Mouse (Mus musculus): ENCODE measurements around the gene Fat1.

DNA sequence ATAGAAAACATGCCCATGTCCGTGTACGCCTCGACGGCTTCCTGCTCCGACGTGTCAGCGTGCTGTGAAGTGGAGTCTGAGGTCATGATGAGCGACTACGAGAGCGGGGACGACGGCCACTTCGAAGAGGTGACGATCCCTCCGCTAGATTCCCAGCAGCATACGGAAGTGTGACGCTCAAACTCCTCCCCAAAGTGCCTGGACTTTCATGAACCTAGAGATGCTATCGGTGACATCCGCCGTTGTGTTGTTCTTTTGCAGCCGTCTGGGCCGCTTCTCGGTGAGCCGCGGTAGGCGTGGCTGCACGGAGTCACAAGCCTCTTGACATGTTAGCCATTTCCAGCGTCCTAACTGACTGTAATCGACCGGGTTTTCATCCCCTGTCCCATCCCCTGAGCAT, 116.0 kb downstream of the Fat1 start:
- TF ChIP-seq CTCF (conservative IDR thresholded peaks at IDR 0.05; ENCODE audit: low read length) (no peak), NANOG (IDR thresholded peaks at IDR 0.05; ENCODE audit: borderline replicate concordance, low read length) (no peak), POU5F1 (IDR thresholded peaks at IDR 0.05; ENCODE audit: borderline replicate concordance, low read length) (no peak)

Measured in E14TG2a.4 (cell line).